Mouse (Mus musculus): ENCODE data around the gene Snu13. TPM values are rescaled to one million over a fixed set of nuclear protein-coding genes. Genes with fewer than 3 reads are reported as not detected.
A peak's percentile ranks its signal among the peaks of the same experiment; 100 is the strongest.

Gene Snu13
- polyA plus RNA-seq, 1 experiment from 2014 or later: 276 TPM

- 70% methylated on average over 5 of the region's 5 CpGs for WGBS
- H3K4me3 ChIP-seq: no peak overlapping the region
- H3K36me3 ChIP-seq: no peaks in the 10 kb centered on the region
- no peak for DNase-seq (ENCODE audit: low spot score)
- peaks cover 5% of the 10 kb centered on the region; the same call in 1 of the 2 replicates for H3K4me1 ChIP-seq (replicated peaks)
- no peak overlapping the region for H3K27ac ChIP-seq
- H3K9me3 ChIP-seq: no peaks in the 10 kb centered on the region
- no peaks in the 10 kb centered on the region; the same call in 1 of the 2 replicates for H3K27me3 ChIP-seq (ENCODE audit: insufficient read depth, poor library complexity, severe bottlenecking)
Observed at GRCm38 (mm10) chr15:82052544-82052943, 5.1 kb upstream of the Snu13 start.

- no peaks in the 10 kb centered on the region for H3K27me3 ChIP-seq (ENCODE audit: insufficient read depth, poor library complexity, severe bottlenecking)
- H3K27ac ChIP-seq: peak overlapping the region; percentile 95
- H3K4me1 ChIP-seq (replicated peaks): peaks cover 17% of the 10 kb centered on the region
- H3K4me3 ChIP-seq: peak overlapping the region; percentile 100
- no peak for DNase-seq (ENCODE audit: low spot score)
- no peaks in the 10 kb centered on the region for H3K9me3 ChIP-seq
- 7% methylated on average over 26 of the region's 26 CpGs for WGBS
- peaks cover 22% of the 10 kb centered on the region for H3K36me3 ChIP-seq
Observed at GRCm38 (mm10) chr15:82046246-82046891, 1.0 kb downstream of the Snu13 start.

GRCm38 (mm10) chr15:82044166-82044784, 3.1 kb downstream of the Snu13 start:
- Histone ChIP-seq H3K4me1 (replicated peaks) (peaks cover 17% of the 10 kb centered on the region), H3K4me3 (no peak overlapping the region), H3K27me3 (ENCODE audit: insufficient read depth, poor library complexity, severe bottlenecking) (no peaks in the 10 kb centered on the region), H3K9me3 (no peaks in the 10 kb centered on the region), H3K27ac (no peak overlapping the region), H3K36me3 (peaks cover 41% of the 10 kb centered on the region)
- 96% methylated on average over 7 of the region's 7 CpGs for WGBS
- DNase-seq (ENCODE audit: low spot score): no peak

GRCm38 (mm10) chr15:82040650-82041049, 6.7 kb downstream of the Snu13 start:
- Histone ChIP-seq H3K27me3 (ENCODE audit: insufficient read depth, poor library complexity, severe bottlenecking) (no peaks in the 10 kb centered on the region), H3K9me3 (no peaks in the 10 kb centered on the region), H3K36me3 (peaks cover 78% of the 10 kb centered on the region), H3K4me1 (replicated peaks) (peaks cover 3% of the 10 kb centered on the region), H3K4me3 (no peak overlapping the region), H3K27ac (no peak overlapping the region)
- WGBS: 99% methylated on average over 1 of the region's 1 CpGs
- DNase-seq (ENCODE audit: low spot score): peak; percentile 30

GRCm38 (mm10) chr15:82035904-82036689, 11.3 kb downstream of the Snu13 start:
- H3K4me3 ChIP-seq: no peak overlapping the region
- no peaks in the 10 kb centered on the region for H3K9me3 ChIP-seq
- WGBS: 85% methylated on average over 12 of the region's 12 CpGs
- H3K36me3 ChIP-seq: peaks cover 95% of the 10 kb centered on the region
- no peaks in the 10 kb centered on the region for H3K27me3 ChIP-seq (ENCODE audit: insufficient read depth, poor library complexity, severe bottlenecking)
- no peak overlapping the region for H3K27ac ChIP-seq
- DNase-seq (ENCODE audit: low spot score): peak; percentile 8
- no peaks in the 10 kb centered on the region for H3K4me1 ChIP-seq (replicated peaks)

- no peaks in the 10 kb centered on the region for H3K9me3 ChIP-seq
- peaks cover 95% of the 10 kb centered on the region for H3K36me3 ChIP-seq
Observed at GRCm38 (mm10) chr15:82033762-82034161, 13.6 kb downstream of the Snu13 start, which contains the start of gene Desi1. TSS of gene Desi1 (minus strand) at chr15:82033862.

GRCm38 (mm10) chr15:82032386-82032785, 15.0 kb downstream of the Snu13 start:
- Histone ChIP-seq H3K27me3 (ENCODE audit: insufficient read depth, poor library complexity, severe bottlenecking) (no peaks in the 10 kb centered on the region), H3K27ac (no peak overlapping the region), H3K36me3 (peaks cover 95% of the 10 kb centered on the region), H3K4me1 (replicated peaks) (no peaks in the 10 kb centered on the region), H3K4me3 (no peak overlapping the region), H3K9me3 (no peaks in the 10 kb centered on the region)
- DNase-seq (ENCODE audit: low spot score): no peak
- WGBS: 90% methylated on average over 7 of the region's 7 CpGs

More at GRCm38 (mm10) chr15:82033762-82034161, 13.6 kb downstream of the Snu13 start, which contains the start of gene Desi1:
- Histone ChIP-seq H3K27ac (no peak within 1 kb of the TSS), H3K4me3 (no peak within 1 kb of the TSS), H3K4me1 (replicated peaks) (no peaks in the 10 kb centered on the region), H3K27me3 (ENCODE audit: insufficient read depth, poor library complexity, severe bottlenecking) (no peaks in the 10 kb centered on the region)
- 94% methylated on average over 4 of the region's 4 CpGs for WGBS
- DNase-seq (ENCODE audit: low spot score): no peak

GRCm38 (mm10) chr15:82027726-82028125, 19.7 kb downstream of the Snu13 start:
- 92% methylated on average over 7 of the region's 7 CpGs for WGBS
- Histone ChIP-seq H3K4me3 (no peak overlapping the region), H3K27me3 (ENCODE audit: insufficient read depth, poor library complexity, severe bottlenecking) (no peaks in the 10 kb centered on the region), H3K4me1 (replicated peaks) (no peaks in the 10 kb centered on the region), H3K36me3 (peaks cover 99% of the 10 kb centered on the region), H3K27ac (no peak overlapping the region), H3K9me3 (no peaks in the 10 kb centered on the region; the same call in 1 of the 2 replicates)
- no peak for DNase-seq (ENCODE audit: low spot score)

- H3K27me3 ChIP-seq (ENCODE audit: insufficient read depth, poor library complexity, severe bottlenecking): no peaks in the 10 kb centered on the region
- 93% methylated on average over 7 of the region's 7 CpGs for WGBS
- no peaks in the 10 kb centered on the region for H3K4me1 ChIP-seq (replicated peaks)
- no peak for DNase-seq (ENCODE audit: low spot score)
- no peak overlapping the region for H3K4me3 ChIP-seq
- no peaks in the 10 kb centered on the region; the same call in 1 of the 2 replicates for H3K9me3 ChIP-seq
- peaks cover 100% of the 10 kb centered on the region for H3K36me3 ChIP-seq
- H3K27ac ChIP-seq: no peak overlapping the region
Observed at GRCm38 (mm10) chr15:82027276-82027675, 20.1 kb downstream of the Snu13 start.

- Histone ChIP-seq H3K27ac (no peak overlapping the region), H3K27me3 (ENCODE audit: insufficient read depth, poor library complexity, severe bottlenecking) (no peaks in the 10 kb centered on the region), H3K4me1 (replicated peaks) (no peaks in the 10 kb centered on the region), H3K4me3 (no peak overlapping the region), H3K36me3 (peaks cover 99% of the 10 kb centered on the region), H3K9me3 (no peaks in the 10 kb centered on the region; the same call in 1 of the 2 replicates)
- no peak for DNase-seq (ENCODE audit: low spot score)
- 91% methylated on average over 6 of the region's 6 CpGs for WGBS
Observed at GRCm38 (mm10) chr15:82023965-82024635, 23.3 kb downstream of the Snu13 start.

GRCm38 (mm10) chr15:82022535-82023088, 24.8 kb downstream of the Snu13 start:
- H3K36me3 ChIP-seq: peaks cover 91% of the 10 kb centered on the region
- no peak for DNase-seq (ENCODE audit: low spot score)
- no peaks in the 10 kb centered on the region; the same call in 1 of the 2 replicates for H3K9me3 ChIP-seq
- no peaks in the 10 kb centered on the region for H3K27me3 ChIP-seq (ENCODE audit: insufficient read depth, poor library complexity, severe bottlenecking)
- 92% methylated on average over 13 of the region's 13 CpGs for WGBS
- no peaks in the 10 kb centered on the region; the same call in 1 of the 2 replicates for H3K4me1 ChIP-seq (replicated peaks)
- H3K27ac ChIP-seq: no peak overlapping the region
- H3K4me3 ChIP-seq: no peak overlapping the region

GRCm38 (mm10) chr15:82019288-82019687, 28.1 kb downstream of the Snu13 start:
- Histone ChIP-seq H3K27ac (no peak overlapping the region), H3K36me3 (peaks cover 58% of the 10 kb centered on the region), H3K9me3 (no peaks in the 10 kb centered on the region), H3K27me3 (ENCODE audit: insufficient read depth, poor library complexity, severe bottlenecking) (no peaks in the 10 kb centered on the region), H3K4me3 (no peak overlapping the region), H3K4me1 (replicated peaks) (peaks cover 21% of the 10 kb centered on the region)
- WGBS: 90% methylated on average over 3 of the region's 3 CpGs
- no peak for DNase-seq (ENCODE audit: low spot score)
